9 mouse cellular contexts compared by ENCODE assay signal in genomic region chr7:45121404-45121803, GRCm38 (mm10). TPM values are rescaled to one million over a fixed set of nuclear protein-coding genes. Genes with fewer than 3 reads are reported as not detected.
DNase-seq lines count a peak whose midpoint lies in the region; ATAC-seq and TF ChIP-seq lines count a peak whose summit lies in the region.
"Had no signal": no experiment of that assay in that cellular context is flagged by ENCODE, and none has a peak within 500 bp of the region (broad histone marks: within the 10 kb centered on the region; RNA-seq: fewer than 3 reads in every experiment).

No protein-coding gene starts in this region.

- no peak for TF ChIP-seq CTCF in forebrain, postnatal 0 days (IDR thresholded peaks at IDR 0.05; ENCODE audit: low read depth)

- no peak overlapping the region for H3K4me2 ChIP-seq in forebrain, embryonic 12.5 days
- no peak overlapping the region for H3K4me2 ChIP-seq in forebrain, postnatal 0 days (ENCODE audit: low read depth)
- H3K4me2 ChIP-seq in heart, embryonic 11.5 days = no peak overlapping the region; the same call in 1 of the 2 replicates
- peak overlapping the region; percentile 94; the same call in 1 of the 2 replicates for H3K4me2 ChIP-seq in limb, embryonic 13.5 days (replicated peaks)

- H3K36me3 ChIP-seq in forebrain, embryonic 12.5 days (replicated peaks) = peaks cover 73% of the 10 kb centered on the region
- peaks cover 67% of the 10 kb centered on the region for H3K36me3 ChIP-seq in forebrain, postnatal 0 days (ENCODE audit: insufficient read depth)
- H3K36me3 ChIP-seq in heart, embryonic 11.5 days (ENCODE audit: control insufficient read depth, insufficient read depth, low read length) = peaks cover 38% of the 10 kb centered on the region
- peaks cover 75% of the 10 kb centered on the region for H3K36me3 ChIP-seq in limb, embryonic 13.5 days

- no peaks in the 10 kb centered on the region for H3K27me3 ChIP-seq in forebrain, embryonic 12.5 days
- H3K27me3 ChIP-seq in forebrain, postnatal 0 days (ENCODE audit: insufficient read depth, low read length) = no peaks in the 10 kb centered on the region
- no peaks in the 10 kb centered on the region for H3K27me3 ChIP-seq in heart, embryonic 11.5 days (ENCODE audit: control insufficient read depth, insufficient read depth, low read length)
- H3K27me3 ChIP-seq in limb, embryonic 13.5 days = no peaks in the 10 kb centered on the region
- H3K27me3 ChIP-seq: Patski had no signal

- WGBS in forebrain, embryonic 12.5 days = 78% methylated on average over 8 of the region's 8 CpGs
- WGBS in forebrain, postnatal 0 days = 59% methylated on average over 8 of the region's 8 CpGs
- WGBS in heart, embryonic 11.5 days (ENCODE audit: insufficient replicate concordance) = 71% methylated on average over 8 of the region's 8 CpGs
- 61% methylated on average over 8 of the region's 8 CpGs for WGBS in limb, embryonic 13.5 days

- ATAC-seq in forebrain, embryonic 12.5 days (ENCODE audit: low FRiP score) = no peak
- no peak for ATAC-seq in forebrain, postnatal 0 days
- ATAC-seq in heart, embryonic 11.5 days (replicated peaks; ENCODE audit: insufficient number of reproducible peaks, low FRiP score, low TSS enrichment) = no peak
- no peak for ATAC-seq in limb, embryonic 13.5 days (ENCODE audit: low FRiP score, low read depth)
- ATAC-seq in neutrophil, adult 5-6 weeks (ENCODE audit: extremely low read depth, insufficient number of reproducible peaks, low FRiP score, poor library complexity, severe bottlenecking) = peak; percentile 54
- ATAC-seq: Patski had no signal

- no peaks in the 10 kb centered on the region for H3K9me3 ChIP-seq in forebrain, embryonic 12.5 days
- H3K9me3 ChIP-seq in forebrain, postnatal 0 days (ENCODE audit: low read length) = no peaks in the 10 kb centered on the region
- no peaks in the 10 kb centered on the region for H3K9me3 ChIP-seq in heart, embryonic 11.5 days (replicated peaks; ENCODE audit: control insufficient read depth, low read length)
- no peaks in the 10 kb centered on the region for H3K9me3 ChIP-seq in limb, embryonic 13.5 days

- H3K9ac ChIP-seq in forebrain, embryonic 12.5 days = 0 out of 2 replicates have a peak overlapping the region, but pooled peaks have one; percentile 1
- no peak overlapping the region for H3K9ac ChIP-seq in forebrain, postnatal 0 days
- peak overlapping the region; percentile 31; the same call in 1 of the 2 replicates for H3K9ac ChIP-seq in heart, embryonic 11.5 days (ENCODE audit: low read depth, low read length)
- H3K9ac ChIP-seq in limb, embryonic 13.5 days = peak overlapping the region; percentile 31; the same call in 1 of the 2 replicates

- no peak overlapping the region for H3K4me3 ChIP-seq in forebrain, embryonic 12.5 days (replicated peaks)
- no peak overlapping the region for H3K4me3 ChIP-seq in forebrain, postnatal 0 days (ENCODE audit: low read depth, low read length)
- no peak overlapping the region for H3K4me3 ChIP-seq in heart, embryonic 11.5 days (ENCODE audit: low read depth, low read length)
- peak overlapping the region; percentile 7; the same call in 1 of the 2 replicates for H3K4me3 ChIP-seq in limb, embryonic 13.5 days

- no peak for DNase-seq in forebrain, postnatal 0 days
- DNase-seq in ES-CJ7 (ENCODE audit: low read depth, low spot score) (peak; percentile 77), adipocyte (ENCODE audit: low spot score) (no peak)
- DNase-seq in right cerebral cortex, postnatal 36 days (ENCODE audit: low spot score in 2 of 2) = no peak

- peaks cover 34% of the 10 kb centered on the region for H3K4me1 ChIP-seq in forebrain, embryonic 12.5 days
- H3K4me1 ChIP-seq in forebrain, postnatal 0 days (ENCODE audit: insufficient read depth) = peaks cover 11% of the 10 kb centered on the region
- H3K4me1 ChIP-seq in heart, embryonic 11.5 days (ENCODE audit: control insufficient read depth, insufficient read depth, low read length) = peaks cover 20% of the 10 kb centered on the region
- H3K4me1 ChIP-seq in limb, embryonic 13.5 days = peaks cover 40% of the 10 kb centered on the region

- 0 out of 2 replicates have a peak overlapping the region, but pooled peaks have one; percentile 6 for H3K27ac ChIP-seq in forebrain, embryonic 12.5 days
- H3K27ac ChIP-seq in forebrain, postnatal 0 days (ENCODE audit: low read depth, low read length) = no peak overlapping the region
- H3K27ac ChIP-seq in heart, embryonic 11.5 days (ENCODE audit: low read depth, low read length) = peak overlapping the region; percentile 17; the same call in 1 of the 2 replicates
- no peak overlapping the region for H3K27ac ChIP-seq in limb, embryonic 13.5 days

RNA-seq across cellular contexts. Expression of gene Rps11, which starts 2.8 kb away (rescaled TPM):
- 1,226 and 1,285 TPM in 2 replicates for polyA plus RNA-seq in forebrain, embryonic 12.5 days (2016; fragmentation: Nextera tagmentation; extraction: Ambion mirVana)
- 974 and 1,229 TPM in 2 replicates for total RNA-seq in forebrain, postnatal 0 days (2014; rRNA removed)
- 814 and 982 TPM in 2 replicates for polyA plus RNA-seq in forebrain, postnatal 0 days (2015; fragmentation: Nextera tagmentation; extraction: Ambion mirVana)
- polyA plus RNA-seq in heart, embryonic 11.5 days (2014; fragmentation: Nextera tagmentation; extraction: Ambion mirVana) = 1,168 and 1,305 TPM in 2 replicates
- 1,512 and 1,535 TPM in 2 replicates for polyA plus RNA-seq in limb, embryonic 13.5 days (2015; fragmentation: Nextera tagmentation; extraction: Ambion mirVana)
- total RNA-seq in neutrophil, adult 5-6 weeks (2017) = 587 and 609 TPM in 2 replicates

RNA-seq across cellular contexts. Expression of gene Rpl13a, which starts 7.2 kb away (rescaled TPM):
- polyA plus RNA-seq in forebrain, embryonic 12.5 days (2016; fragmentation: Nextera tagmentation; extraction: Ambion mirVana) = 1,106 and 1,135 TPM in 2 replicates
- 2,018 and 2,903 TPM in 2 replicates for total RNA-seq in forebrain, postnatal 0 days (2014; rRNA removed)
- 852 and 1,121 TPM in 2 replicates for polyA plus RNA-seq in forebrain, postnatal 0 days (2015; fragmentation: Nextera tagmentation; extraction: Ambion mirVana)
- polyA plus RNA-seq in heart, embryonic 11.5 days (2014; fragmentation: Nextera tagmentation; extraction: Ambion mirVana) = 981 and 1,056 TPM in 2 replicates
- polyA plus RNA-seq in limb, embryonic 13.5 days (2015; fragmentation: Nextera tagmentation; extraction: Ambion mirVana) = 1,305 and 1,326 TPM in 2 replicates
- total RNA-seq in neutrophil, adult 5-6 weeks (2017) = 2,520 and 3,147 TPM in 2 replicates

RNA-seq across cellular contexts. Expression of gene Gm45713, which starts 14.6 kb away (rescaled TPM):
- polyA plus RNA-seq in forebrain, embryonic 12.5 days (2016; fragmentation: Nextera tagmentation; extraction: Ambion mirVana) = 0.27 TPM in 1 of 2 replicates, not detected in the other
- not detected in 2 replicates for total RNA-seq in forebrain, postnatal 0 days (2014; rRNA removed)
- polyA plus RNA-seq in forebrain, postnatal 0 days (2015; fragmentation: Nextera tagmentation; extraction: Ambion mirVana) = 0.36 TPM in 1 of 2 replicates, not detected in the other
- polyA plus RNA-seq in heart, embryonic 11.5 days (2014; fragmentation: Nextera tagmentation; extraction: Ambion mirVana) = 0.21 TPM in 2 replicates
- 0.60 and 0.75 TPM in 2 replicates for polyA plus RNA-seq in limb, embryonic 13.5 days (2015; fragmentation: Nextera tagmentation; extraction: Ambion mirVana)
- total RNA-seq in neutrophil, adult 5-6 weeks (2017) = 0.58 TPM in 1 of 2 replicates, not detected in the other
- polyA plus RNA-seq: Patski had no signal

RNA-seq across cellular contexts. Expression of gene Flt3l, which starts 14.8 kb away (rescaled TPM):
- polyA plus RNA-seq in forebrain, embryonic 12.5 days (2016; fragmentation: Nextera tagmentation; extraction: Ambion mirVana) = 0.21 and 0.72 TPM in 2 replicates
- total RNA-seq in forebrain, postnatal 0 days (2014; rRNA removed) = 2.3 and 3.1 TPM in 2 replicates
- polyA plus RNA-seq in forebrain, postnatal 0 days (2015; fragmentation: Nextera tagmentation; extraction: Ambion mirVana) = 1.9 and 6.8 TPM in 2 replicates
- polyA plus RNA-seq in heart, embryonic 11.5 days (2014; fragmentation: Nextera tagmentation; extraction: Ambion mirVana) = 1.6 and 2.5 TPM in 2 replicates
- 1.0 and 1.2 TPM in 2 replicates for polyA plus RNA-seq in limb, embryonic 13.5 days (2015; fragmentation: Nextera tagmentation; extraction: Ambion mirVana)
- 34.4 and 37.5 TPM in 2 replicates for total RNA-seq in neutrophil, adult 5-6 weeks (2017)

RNA-seq across cellular contexts. Expression of gene Fcgrt, which starts 17.8 kb away (rescaled TPM):
- polyA plus RNA-seq in forebrain, embryonic 12.5 days (2016; fragmentation: Nextera tagmentation; extraction: Ambion mirVana) = 8.3 and 9.6 TPM in 2 replicates
- 24.9 and 29.4 TPM in 2 replicates for total RNA-seq in forebrain, postnatal 0 days (2014; rRNA removed)
- polyA plus RNA-seq in forebrain, postnatal 0 days (2015; fragmentation: Nextera tagmentation; extraction: Ambion mirVana) = 35.1 and 44.7 TPM in 2 replicates
- polyA plus RNA-seq in heart, embryonic 11.5 days (2014; fragmentation: Nextera tagmentation; extraction: Ambion mirVana) = 15.1 and 20.5 TPM in 2 replicates
- polyA plus RNA-seq in limb, embryonic 13.5 days (2015; fragmentation: Nextera tagmentation; extraction: Ambion mirVana) = 44.0 and 45.4 TPM in 2 replicates
- total RNA-seq in neutrophil, adult 5-6 weeks (2017) = 29.6 and 32.2 TPM in 2 replicates

Comparison
In these comparisons a context has a peak if more than half of its experiments do, and no peak if none do; other contexts are left out.
1. H3K27ac ChIP-seq: peak in forebrain, embryonic 12.5 days (single experiment) and heart, embryonic 11.5 days (single experiment); none in forebrain, postnatal 0 days (single experiment) and limb, embryonic 13.5 days (single experiment).